Mouse (Mus musculus): Measurements from ENCODE around the gene Ywhae.

DNA sequence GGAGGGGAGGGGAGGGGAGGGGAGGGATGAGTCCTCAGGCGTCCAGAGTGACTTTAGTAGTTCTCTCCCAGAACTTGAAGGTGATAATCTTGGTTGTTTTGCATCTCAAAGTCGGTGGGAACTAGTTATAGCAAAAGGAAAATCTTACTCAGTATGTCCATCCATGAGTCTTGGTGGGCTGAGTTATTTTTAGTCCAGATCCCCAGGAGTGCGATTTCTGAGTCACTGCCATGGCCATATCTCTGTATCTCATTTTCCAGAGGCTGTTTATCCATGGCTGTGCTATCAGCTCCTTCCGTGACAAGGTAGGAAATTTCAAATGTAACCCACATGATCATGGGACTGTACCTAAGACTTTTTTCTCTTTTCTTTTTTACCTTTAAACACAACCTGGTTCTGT is 10.3 kb upstream of the Ywhae start:
- no peak for TF ChIP-seq CTCF (conservative IDR thresholded peaks at IDR 0.05 in 1 of 2, IDR thresholded peaks at IDR 0.05 in 1 of 2; ENCODE audit: low read depth in 2 of 2, low read length in 2 of 2)
- TF ChIP-seq RCOR1 (conservative IDR thresholded peaks at IDR 0.05; ENCODE audit: low read depth, low read length) = no peak
- TF ChIP-seq ZKSCAN1 (IDR thresholded peaks at IDR 0.05; ENCODE audit: borderline replicate concordance, low read depth, low read length) = no peak
- TF ChIP-seq HCFC1 (IDR thresholded peaks at IDR 0.05; ENCODE audit: low read depth, low read length) = no peak
- no peak for TF ChIP-seq RAD21 (IDR thresholded peaks at IDR 0.05; ENCODE audit: low read depth, low read length)

All from CH12.LX (cell line).